Mouse (Mus musculus) intestine, embryonic 16.5 days (tissue): ENCODE measurements around the gene Ccnt1. TPM values are rescaled to one million over a fixed set of nuclear protein-coding genes. Genes with fewer than 3 reads are reported as not detected.
"Not testable (repeated sequence)": the region's sequence is repeated elsewhere in the genome, so short reads cannot be mapped to it uniquely, and the experiment has no call there.

Experiments used
- ATAC-seq: fragments of 200-750 bp; cut with Nextera tagmentation; 2 replicates; pipeline ENCODE4 v1.8.0; 2017; ENCODE audit warnings: moderate TSS enrichment, moderate library complexity
- H3K27ac ChIP-seq: fragments of 300-500 bp; sonication (generic); 2 replicates; pipeline ENCODE4 v1.5.1; 2014; ENCODE audit warnings: mild to moderate bottlenecking, low read length
- H3K27me3 ChIP-seq: fragments of 300-500 bp; sonication (generic); replicated peaks from 2 replicates; pipeline ENCODE4 v1.6.1; 2014; ENCODE audit warnings: low read length, control low read depth, mixed read lengths; ENCODE audit not compliant: control insufficient read depth, insufficient read depth
- H3K36me3 ChIP-seq: fragments of 300-500 bp; sonication (generic); 2 replicates; pipeline ENCODE4 v1.6.1; 2014; ENCODE audit warnings: low read length, control low read depth; ENCODE audit not compliant: control insufficient read depth, insufficient read depth
- H3K4me1 ChIP-seq: fragments of 300-500 bp; sonication (generic); 2 replicates; pipeline ENCODE4 v1.6.1; 2014; ENCODE audit warnings: low read length, control low read depth, mixed read lengths; ENCODE audit not compliant: control insufficient read depth, insufficient read depth
- H3K4me2 ChIP-seq: fragments of 300-500 bp; sonication (generic); 2 replicates; pipeline ENCODE4 v1.6.1; 2014; ENCODE audit warnings: low read depth, low read length, control low read depth
- H3K4me3 ChIP-seq: fragments of 300-500 bp; sonication (generic); 2 replicates; pipeline ENCODE4 v1.5.1; 2014; ENCODE audit warnings: mild to moderate bottlenecking, low read length
- H3K9ac ChIP-seq: fragments of 300-500 bp; sonication (generic); 2 replicates; pipeline ENCODE4 v1.6.1; 2014; ENCODE audit warnings: low read depth, low read length
- H3K9me3 ChIP-seq: fragments of 300-500 bp; sonication (generic); 2 replicates; pipeline ENCODE4 v1.6.1; 2016; ENCODE audit warnings: low read length, control low read depth; ENCODE audit not compliant: control insufficient read depth
- WGBS: fragments of 180-500 bp; shearing (Covaris S2); extraction: QIAGEN DNeasy Blood & Tissue Kit; methylation state at CpG from one replicate; pipeline ENCODE4 v1.1.7; 2014; 5-methylcytosine and 5-hydroxymethylcytosine counted together
- polyA plus RNA-seq: library from polyadenylated mRNA; unstranded; fragments of >200 nt; fragmentation: Nextera tagmentation; extraction: Ambion mirVana; gene quantifications from 2 replicates; pipeline ENCODE4 v1.2.1, GENCODE M21; 2015

The Ccnt1 gene
- polyA plus RNA-seq, 1 experiment from 2014 or later = 43.7 TPM

DNA sequence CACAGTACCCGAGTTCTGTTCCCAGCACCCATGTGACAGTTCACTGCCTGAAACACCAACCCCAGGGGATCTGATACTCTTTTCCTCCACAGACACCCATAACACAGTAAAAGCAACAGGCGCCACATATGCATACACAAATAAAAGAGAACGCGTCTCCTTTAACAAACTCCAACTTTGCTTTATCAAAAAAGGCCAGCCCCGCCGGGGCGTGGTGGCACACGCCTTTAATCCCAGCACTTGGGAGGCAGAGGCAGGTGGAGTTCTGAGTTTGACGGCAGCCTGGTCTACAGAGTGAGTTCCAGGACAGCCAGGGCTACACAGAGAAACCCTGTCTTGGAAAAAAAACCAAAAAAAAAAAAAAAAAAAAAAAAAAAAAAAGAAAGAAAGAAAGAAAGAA, 15.4 kb upstream of the Ccnt1 start:
- 70% methylated on average over 9 of the region's 9 CpGs for WGBS
- not testable (repeated sequence) for H3K4me2 ChIP-seq, H3K36me3 ChIP-seq, H3K4me3 ChIP-seq, H3K9me3 ChIP-seq, H3K27me3 ChIP-seq, ATAC-seq, H3K4me1 ChIP-seq, H3K27ac ChIP-seq, H3K9ac ChIP-seq

DNA sequence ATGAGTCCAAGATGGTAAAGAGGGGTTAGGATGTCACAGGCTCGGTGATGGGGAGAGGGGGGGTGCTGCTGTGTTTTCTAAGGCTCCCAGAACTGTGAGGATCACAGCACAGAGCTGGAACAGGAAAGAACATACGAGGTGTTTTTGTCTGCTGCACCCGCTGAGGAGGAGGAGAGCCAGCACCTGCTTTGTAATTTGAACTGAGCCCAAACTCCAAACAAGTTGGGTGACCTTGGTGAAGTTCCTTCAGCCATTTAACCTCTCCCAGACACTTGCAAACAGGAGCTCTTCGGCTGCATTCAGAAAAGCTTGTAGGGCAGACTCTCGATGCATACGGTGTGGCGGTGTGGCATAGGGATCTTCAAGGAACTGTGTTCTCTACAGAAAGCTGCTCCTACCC, 14.7 kb upstream of the Ccnt1 start:
- WGBS = 44% methylated on average over 7 of the region's 7 CpGs
- no peak overlapping the region for H3K27ac ChIP-seq
- no peaks in the 10 kb centered on the region; the same call in 1 of the 2 replicates for H3K36me3 ChIP-seq
- H3K4me3 ChIP-seq = no peak overlapping the region
- H3K27me3 ChIP-seq = no peaks in the 10 kb centered on the region
- H3K9me3 ChIP-seq = no peaks in the 10 kb centered on the region
- H3K4me2 ChIP-seq = no peak overlapping the region
- ATAC-seq = no peak
- H3K4me1 ChIP-seq = 0 out of 2 replicates have a peak, but pooled peaks cover 5% of the 10 kb centered on the region
- H3K9ac ChIP-seq = no peak overlapping the region

DNA sequence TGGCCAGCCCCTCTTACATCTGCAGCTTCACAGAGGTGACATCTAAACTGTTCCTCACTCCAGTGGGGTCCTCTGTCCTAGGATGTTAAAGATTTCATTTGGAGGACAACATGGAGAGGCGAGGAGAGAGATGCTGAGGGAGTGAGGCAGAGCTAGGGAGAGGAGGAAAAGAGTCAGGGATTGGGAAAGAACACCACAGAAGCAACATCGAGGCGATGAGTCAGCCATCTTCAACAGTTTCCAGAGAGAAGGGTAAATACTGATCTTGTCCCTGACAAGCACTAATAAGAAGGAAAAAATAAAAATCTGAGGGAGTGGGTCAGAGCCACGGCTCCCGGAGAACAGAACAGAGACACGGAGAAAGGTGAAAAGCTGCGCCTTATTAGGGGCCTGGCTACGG, 12.3 kb upstream of the Ccnt1 start:
- no peak overlapping the region for H3K27ac ChIP-seq
- 72% methylated on average over 8 of the region's 8 CpGs for WGBS
- H3K9me3 ChIP-seq = no peaks in the 10 kb centered on the region
- H3K36me3 ChIP-seq = no peaks in the 10 kb centered on the region
- H3K4me2 ChIP-seq = no peak overlapping the region
- no peak overlapping the region for H3K4me3 ChIP-seq
- no peak for ATAC-seq
- no peak overlapping the region for H3K9ac ChIP-seq
- 0 out of 2 replicates have a peak, but pooled peaks cover 5% of the 10 kb centered on the region for H3K4me1 ChIP-seq
- no peaks in the 10 kb centered on the region for H3K27me3 ChIP-seq

DNA sequence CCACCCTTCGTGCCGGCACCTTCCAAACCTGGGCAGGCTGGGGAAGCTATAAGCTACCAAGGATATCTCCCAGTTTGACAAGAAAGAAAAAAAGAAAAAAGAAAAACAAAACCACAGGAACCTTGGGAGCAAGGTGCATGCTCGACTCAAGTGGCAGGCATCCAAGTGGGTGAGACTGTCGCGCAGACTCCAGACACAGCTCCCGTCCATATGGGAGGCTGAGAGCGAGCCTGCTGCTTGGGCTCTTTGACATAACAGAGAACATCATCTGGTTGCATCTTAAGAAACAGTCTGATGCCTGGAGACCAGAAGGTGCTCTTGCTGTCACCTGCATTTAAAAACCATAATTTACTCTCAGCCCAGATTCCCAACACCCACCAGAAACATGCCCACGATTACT, 11.7 kb upstream of the Ccnt1 start:
- Histone ChIP-seq H3K4me3 (no peak overlapping the region), H3K4me1 (0 out of 2 replicates have a peak, but pooled peaks cover 5% of the 10 kb centered on the region), H3K9me3 (no peaks in the 10 kb centered on the region), H3K27me3 (no peaks in the 10 kb centered on the region), H3K9ac (no peak overlapping the region), H3K36me3 (no peaks in the 10 kb centered on the region), H3K4me2 (no peak overlapping the region), H3K27ac (no peak overlapping the region)
- 66% methylated on average over 8 of the region's 8 CpGs for WGBS
- ATAC-seq = no peak

DNA sequence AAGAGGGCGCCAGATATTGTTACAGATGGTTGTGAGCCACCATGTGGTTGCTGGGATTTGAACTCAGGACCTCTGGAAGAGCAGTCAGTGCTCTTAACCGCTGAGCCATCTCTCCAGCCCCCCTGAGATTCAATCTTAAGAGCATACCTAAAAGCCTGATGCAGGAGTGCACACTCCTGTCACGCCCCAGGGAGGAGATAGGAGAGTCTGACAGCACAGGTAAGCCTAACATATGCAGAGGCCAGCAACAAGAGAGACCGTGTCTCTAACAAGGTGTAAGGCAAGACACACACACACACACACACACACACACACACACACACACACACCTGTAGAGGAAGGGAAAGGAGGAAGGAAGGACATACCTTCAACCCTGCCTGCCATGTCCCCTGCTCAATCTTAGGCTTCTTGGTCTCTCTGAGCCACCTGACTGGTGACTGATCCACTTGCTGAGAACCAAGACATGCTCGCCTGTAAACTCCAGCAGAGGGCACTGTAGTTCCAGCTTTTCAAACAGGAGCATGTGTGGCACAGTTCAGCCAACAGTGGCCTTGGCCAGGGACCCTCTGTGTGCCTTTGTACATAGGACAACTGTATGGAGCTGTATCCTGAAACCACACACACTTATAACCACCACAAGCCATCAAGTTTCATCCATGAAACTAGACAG, 9.2 kb upstream of the Ccnt1 start:
- Histone ChIP-seq H3K4me1 (no peaks in the 10 kb centered on the region), H3K27ac (no peak overlapping the region), H3K9me3 (no peaks in the 10 kb centered on the region), H3K4me2 (no peak overlapping the region), H3K36me3 (no peaks in the 10 kb centered on the region), H3K27me3 (no peaks in the 10 kb centered on the region), H3K9ac (no peak overlapping the region), H3K4me3 (no peak overlapping the region)
- ATAC-seq = peak; percentile 88
- WGBS = 41% methylated on average over 5 of the region's 5 CpGs

DNA sequence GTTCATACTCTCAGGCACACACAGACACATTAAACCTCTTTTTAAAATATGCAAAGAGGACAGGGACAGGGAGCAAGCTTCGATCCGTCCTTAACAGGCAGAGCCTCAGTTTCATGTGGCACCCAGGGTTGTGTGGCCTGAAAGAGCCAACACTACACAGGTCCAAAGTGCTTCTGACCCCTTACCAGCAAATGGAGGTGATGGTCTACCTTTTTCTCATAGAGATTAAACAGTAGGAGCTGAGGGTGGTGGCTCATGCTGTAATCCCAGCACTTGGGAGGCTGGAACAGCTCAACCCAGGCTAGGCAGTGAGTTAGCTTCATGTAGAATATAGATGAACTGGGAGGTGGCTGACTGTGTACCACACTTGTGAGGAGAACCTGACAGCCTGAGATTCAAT, 8.6 kb upstream of the Ccnt1 start:
- no peak overlapping the region for H3K4me2 ChIP-seq
- H3K4me3 ChIP-seq = no peak overlapping the region
- H3K9me3 ChIP-seq = no peaks in the 10 kb centered on the region
- 77% methylated on average over 2 of the region's 2 CpGs for WGBS
- ATAC-seq = no peak
- no peaks in the 10 kb centered on the region for H3K4me1 ChIP-seq
- no peak overlapping the region for H3K27ac ChIP-seq
- no peaks in the 10 kb centered on the region for H3K36me3 ChIP-seq
- no peaks in the 10 kb centered on the region for H3K27me3 ChIP-seq
- H3K9ac ChIP-seq = no peak overlapping the region

DNA sequence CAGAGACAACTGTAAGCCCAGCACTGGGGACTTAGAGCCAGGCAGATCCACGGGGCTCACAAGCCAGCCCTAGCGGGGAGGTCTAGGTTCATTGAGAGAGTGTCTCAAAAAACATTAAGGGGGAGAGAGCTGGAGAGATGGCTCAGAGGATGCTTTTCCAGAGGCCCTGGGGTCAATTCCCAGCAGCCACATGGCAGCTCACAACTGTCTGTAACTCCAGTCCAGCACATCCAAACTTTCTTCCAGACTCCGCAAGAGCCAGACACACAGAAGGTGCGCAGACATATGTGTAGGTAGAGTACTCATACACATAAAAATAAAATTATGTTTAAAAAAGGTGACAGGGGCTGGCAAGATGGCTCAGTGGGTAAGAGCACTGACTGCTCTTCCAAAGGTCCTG, 2.6 kb upstream of the Ccnt1 start:
- 71% methylated on average over 4 of the region's 4 CpGs for WGBS
- Histone ChIP-seq H3K9ac (no peak overlapping the region), H3K27me3 (no peaks in the 10 kb centered on the region), H3K4me3 (no peak overlapping the region), H3K4me1 (peaks cover 5% of the 10 kb centered on the region; the same call in 1 of the 2 replicates), H3K4me2 (no peak overlapping the region), H3K36me3 (no peaks in the 10 kb centered on the region), H3K9me3 (no peaks in the 10 kb centered on the region), H3K27ac (no peak overlapping the region)
- no peak for ATAC-seq

DNA sequence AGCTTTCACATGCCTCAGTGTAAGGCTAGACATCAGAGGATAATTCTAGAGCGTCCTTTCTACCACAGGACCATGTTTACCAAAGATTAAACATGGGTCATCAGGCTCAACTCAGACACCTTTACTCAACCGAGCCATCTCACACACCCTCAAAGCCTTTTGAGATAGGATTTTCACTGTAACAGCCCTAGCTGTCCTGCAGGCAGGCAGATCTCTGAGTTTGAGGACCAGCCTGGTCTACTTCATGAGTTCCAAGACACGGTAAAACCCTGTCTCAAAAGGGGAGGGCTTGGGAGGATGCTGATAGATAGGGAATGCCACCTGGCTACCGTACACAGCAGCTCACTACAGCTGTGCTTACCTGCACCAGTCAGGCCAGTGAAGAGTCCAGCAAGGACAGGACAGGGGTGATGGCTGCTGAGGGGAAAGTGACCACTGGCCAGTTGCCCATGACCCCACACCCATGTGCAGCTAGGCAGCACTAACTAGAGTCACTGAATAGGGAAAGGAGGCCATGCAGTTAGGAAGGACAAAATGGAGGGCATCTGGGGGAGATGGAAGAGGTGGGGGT, 843 bp downstream of the Ccnt1 start:
- no peak for ATAC-seq
- Histone ChIP-seq H3K9me3 (no peaks in the 10 kb centered on the region), H3K4me1 (peaks cover 20% of the 10 kb centered on the region), H3K4me2 (no peak overlapping the region), H3K27ac (no peak overlapping the region), H3K27me3 (no peaks in the 10 kb centered on the region), H3K36me3 (no peaks in the 10 kb centered on the region), H3K9ac (no peak overlapping the region), H3K4me3 (no peak overlapping the region)
- 74% methylated on average over 4 of the region's 4 CpGs for WGBS

DNA sequence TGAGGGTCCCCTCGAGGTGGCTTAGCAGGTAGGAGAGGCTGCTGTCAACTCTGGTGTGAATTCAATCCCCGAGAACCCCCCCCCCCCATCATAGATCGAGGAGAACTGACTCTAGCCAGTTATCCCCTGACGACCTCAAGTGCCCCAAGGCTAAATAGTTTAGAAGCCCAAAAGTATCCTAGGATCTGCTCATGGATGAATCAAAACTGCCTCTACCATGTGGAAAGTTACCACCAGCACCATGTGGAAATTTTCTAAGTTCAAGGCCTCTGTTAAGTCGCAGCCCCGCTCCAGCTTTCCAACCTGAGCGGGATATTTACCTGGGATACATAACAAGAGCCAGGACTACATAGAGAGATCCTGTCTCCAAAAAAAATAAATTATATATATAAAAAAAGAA, 1.5 kb downstream of the Ccnt1 start:
- Histone ChIP-seq H3K4me1 (peaks cover 20% of the 10 kb centered on the region), H3K9ac (peak overlapping the region; percentile 73), H3K27ac (no peak overlapping the region), H3K4me3 (peak overlapping the region; percentile 71), H3K4me2 (peak overlapping the region; percentile 75; the same call in 1 of the 2 replicates), H3K9me3 (no peaks in the 10 kb centered on the region), H3K27me3 (no peaks in the 10 kb centered on the region), H3K36me3 (no peaks in the 10 kb centered on the region)
- WGBS = 65% methylated on average over 7 of the region's 7 CpGs
- no peak for ATAC-seq
